Mouse (Mus musculus) gastrocnemius, postnatal 14 days (tissue): ENCODE measurements around the gene Foxp1. TPM values are rescaled to one million over a fixed set of nuclear protein-coding genes. Genes with fewer than 3 reads are reported as not detected.

Experiments
- DNase-seq: peaks from one replicate; pipeline ENCODE4 v3.0.0; 2021; ENCODE audit warnings: mixed read lengths
- intact Hi-C: fragments of 180-260 bp; cut with DNase I; formaldehyde crosslinking; loops from one replicate; pipeline ENCODE4 v1.15.1; 2025; ENCODE audit warnings: low total_unique reads
- total RNA-seq, 2 experiments: library from RNA; stranded (reverse); gene quantifications; 2 replicates each; pipeline ENCODE4 v1.2.3; 2021

The Foxp1 gene
- total RNA-seq, 2 experiments from 2014 or later: 18.0 to 20.7 TPM

GRCm38 (mm10) chr6:99063982-99064484, 458.5 kb downstream of the Foxp1 start:
- no peak for DNase-seq
- intact Hi-C loops: no loop called here

- intact Hi-C loops: no loop called here
- DNase-seq: no peak
Measured at GRCm38 (mm10) chr6:99062931-99063330, 459.6 kb downstream of the Foxp1 start.

- intact Hi-C loops: no loop called here
- no peak for DNase-seq
Measured at GRCm38 (mm10) chr6:99058688-99059087, 463.8 kb downstream of the Foxp1 start.

GRCm38 (mm10) chr6:99057113-99057553, 465.4 kb downstream of the Foxp1 start:
- intact Hi-C loops: no loop called here
- no peak for DNase-seq

GRCm38 (mm10) chr6:99056379-99056778, 466.1 kb downstream of the Foxp1 start:
- intact Hi-C loops: no loop called here
- DNase-seq: no peak

DNA sequence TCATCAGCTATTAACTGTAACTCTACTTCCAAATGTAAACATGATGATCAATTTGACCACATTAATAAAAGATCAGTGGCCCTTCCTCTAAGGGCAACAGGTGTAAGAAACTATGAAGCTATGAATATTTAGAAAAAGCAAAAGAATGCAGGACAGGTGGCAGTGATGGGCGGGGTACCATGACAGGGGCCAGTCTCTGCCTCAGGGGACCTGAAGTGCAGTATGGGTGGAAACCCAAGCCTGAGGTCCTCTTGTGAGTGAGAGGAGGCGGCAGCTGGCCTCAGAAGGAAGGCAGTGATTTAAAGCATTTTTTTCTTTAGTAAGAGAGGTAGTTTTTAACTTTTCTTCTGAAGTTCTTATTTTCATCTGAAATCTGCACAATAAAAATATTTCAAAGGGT, 468.5 kb downstream of the Foxp1 start:
- intact Hi-C loops: no loop called here
- DNase-seq: no peak

DNA sequence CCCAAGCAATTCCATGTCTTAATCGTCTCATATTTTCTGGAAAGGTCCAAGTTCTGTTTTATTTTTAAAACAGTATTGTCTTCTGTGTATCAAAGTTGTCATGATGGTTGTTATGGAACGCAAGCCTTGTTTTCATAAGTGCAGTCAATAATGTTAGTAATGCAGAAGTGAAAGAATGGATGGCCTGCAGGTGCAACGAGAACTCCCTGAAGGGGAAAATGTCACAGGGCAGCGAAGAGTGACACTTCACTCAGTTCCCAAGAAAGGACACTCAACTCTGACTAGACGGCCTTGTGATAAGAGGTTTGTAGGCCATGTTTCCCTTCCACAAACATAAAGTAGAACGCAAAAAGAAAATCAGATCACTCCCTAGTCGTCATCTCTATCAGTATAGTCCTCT, 469.4 kb downstream of the Foxp1 start:
- DNase-seq: no peak
- intact Hi-C loops: no loop called here

DNA sequence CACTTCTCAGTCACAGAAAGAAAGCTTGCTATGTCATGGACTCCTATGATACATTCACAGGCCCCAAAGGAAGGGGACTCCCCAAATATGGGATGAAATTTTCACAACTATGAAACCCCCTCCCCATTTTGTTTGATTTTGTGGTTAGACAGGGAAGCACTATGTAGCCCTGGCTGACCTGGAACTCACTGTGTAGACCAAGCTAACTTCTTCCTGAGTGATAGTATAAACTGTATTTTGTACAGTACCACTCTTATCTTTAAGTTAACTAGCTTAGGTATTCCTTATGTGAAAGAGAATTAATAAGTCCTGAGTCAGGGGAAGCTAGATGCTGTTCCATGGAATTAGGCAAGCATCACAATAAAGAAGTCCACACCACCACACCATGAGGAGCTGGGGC, 470.8 kb downstream of the Foxp1 start:
- intact Hi-C loops: no loop called here
- no peak for DNase-seq

GRCm38 (mm10) chr6:99050288-99051006, 472.1 kb downstream of the Foxp1 start:
- intact Hi-C loops: no loop called here

DNA sequence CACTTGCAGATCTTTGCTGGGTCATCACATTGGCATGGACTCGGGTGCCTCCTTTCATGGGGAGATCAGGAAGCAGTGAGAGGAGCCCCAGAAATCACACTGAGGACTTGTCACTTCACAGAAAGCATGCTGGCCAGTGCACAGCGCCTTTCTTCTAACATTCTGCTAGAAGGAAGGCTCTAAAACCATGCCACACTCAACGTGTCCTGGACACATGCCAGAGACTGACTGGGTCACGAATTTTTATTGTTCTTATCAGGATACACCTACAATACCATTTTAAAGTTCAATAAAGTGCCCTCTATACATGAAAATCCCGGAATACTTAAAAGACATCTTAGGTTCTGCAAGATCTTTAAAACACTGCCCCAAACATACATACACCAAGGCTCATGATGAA, 475.2 kb downstream of the Foxp1 start:
- no peak for DNase-seq
- intact Hi-C loops: no loop called here

More at GRCm38 (mm10) chr6:99050288-99051006, 472.1 kb downstream of the Foxp1 start:
- no peak for DNase-seq

DNA sequence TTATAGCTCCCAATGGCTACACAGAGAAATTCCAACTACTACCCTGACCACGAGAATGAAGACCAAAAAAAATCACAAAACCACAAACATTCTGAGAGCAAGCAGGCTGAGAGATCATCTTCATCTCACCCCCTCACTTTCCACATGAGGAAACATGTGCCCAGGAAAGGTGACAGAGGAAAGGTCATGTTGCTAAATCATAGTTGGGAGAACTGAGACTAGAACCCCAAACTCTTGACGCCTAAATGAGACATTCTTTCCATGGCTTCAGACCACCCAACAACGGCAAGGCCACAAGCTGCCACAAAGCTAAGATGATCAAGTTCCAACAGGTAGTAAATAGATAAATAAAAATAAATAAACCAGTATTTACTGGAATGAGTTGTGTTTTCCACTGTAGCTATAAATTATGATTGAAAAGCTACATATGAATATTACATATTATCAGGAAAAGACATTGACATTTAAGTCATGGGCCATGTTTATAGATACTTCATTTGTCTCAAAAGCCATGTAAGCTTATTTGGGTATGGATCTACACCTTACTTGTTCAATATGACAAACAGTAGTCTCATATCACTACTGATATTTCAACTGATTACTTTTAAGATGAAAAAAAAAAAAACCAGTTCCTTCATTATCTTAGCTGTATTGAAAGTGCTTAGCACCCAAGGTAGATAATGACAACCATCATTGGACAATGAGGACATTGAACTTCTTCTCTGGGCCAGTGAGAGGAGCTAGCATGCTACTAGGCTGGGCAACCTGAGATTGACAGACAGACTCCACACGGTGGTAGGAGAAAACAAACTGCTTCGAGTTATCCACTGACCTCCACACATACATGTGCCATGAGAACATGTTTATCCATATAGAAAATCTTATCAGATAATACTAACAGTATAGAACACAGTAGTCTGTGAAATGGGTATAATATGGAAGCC, 476.4 kb downstream of the Foxp1 start:
- intact Hi-C loops: no loop called here
- DNase-seq: no peak

DNA sequence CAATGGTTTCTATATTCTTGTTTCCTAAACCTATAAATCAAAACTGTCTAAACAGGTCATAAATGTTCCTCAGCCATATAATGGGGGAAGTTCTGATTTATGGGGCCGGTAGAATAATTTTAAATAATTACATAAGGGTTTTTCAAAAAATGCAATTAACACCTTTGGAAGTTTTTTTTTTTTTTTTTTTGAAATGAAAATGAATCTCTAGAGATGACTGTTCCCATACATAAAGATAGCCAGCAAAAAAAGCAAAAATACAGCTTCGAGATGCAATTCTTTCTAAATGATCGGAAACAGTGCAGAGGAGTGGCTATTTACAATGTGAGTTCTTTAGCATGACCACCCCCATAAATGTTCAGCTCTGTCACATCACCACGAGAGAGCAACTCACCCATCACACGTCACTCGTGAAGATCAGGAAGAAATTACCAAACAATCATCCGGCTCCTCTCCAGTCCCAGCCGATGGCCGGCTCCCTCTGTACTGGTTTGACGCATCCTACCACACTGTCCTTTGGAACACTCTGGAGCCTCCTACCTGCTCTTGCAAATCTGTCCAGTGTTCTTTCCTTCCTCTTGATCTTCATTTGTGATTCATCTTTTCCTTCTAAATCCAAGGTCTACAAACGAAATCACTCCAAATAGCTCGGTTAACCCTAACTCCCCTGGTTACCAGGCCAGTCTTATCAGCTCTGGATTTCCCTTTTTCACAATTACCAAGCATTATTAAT, 478.4 kb downstream of the Foxp1 start:
- intact Hi-C loops: no loop called here
- DNase-seq: no peak

- DNase-seq: no peak
- intact Hi-C loops: no loop called here
Measured at GRCm38 (mm10) chr6:99043226-99043625, 479.3 kb downstream of the Foxp1 start.

DNA sequence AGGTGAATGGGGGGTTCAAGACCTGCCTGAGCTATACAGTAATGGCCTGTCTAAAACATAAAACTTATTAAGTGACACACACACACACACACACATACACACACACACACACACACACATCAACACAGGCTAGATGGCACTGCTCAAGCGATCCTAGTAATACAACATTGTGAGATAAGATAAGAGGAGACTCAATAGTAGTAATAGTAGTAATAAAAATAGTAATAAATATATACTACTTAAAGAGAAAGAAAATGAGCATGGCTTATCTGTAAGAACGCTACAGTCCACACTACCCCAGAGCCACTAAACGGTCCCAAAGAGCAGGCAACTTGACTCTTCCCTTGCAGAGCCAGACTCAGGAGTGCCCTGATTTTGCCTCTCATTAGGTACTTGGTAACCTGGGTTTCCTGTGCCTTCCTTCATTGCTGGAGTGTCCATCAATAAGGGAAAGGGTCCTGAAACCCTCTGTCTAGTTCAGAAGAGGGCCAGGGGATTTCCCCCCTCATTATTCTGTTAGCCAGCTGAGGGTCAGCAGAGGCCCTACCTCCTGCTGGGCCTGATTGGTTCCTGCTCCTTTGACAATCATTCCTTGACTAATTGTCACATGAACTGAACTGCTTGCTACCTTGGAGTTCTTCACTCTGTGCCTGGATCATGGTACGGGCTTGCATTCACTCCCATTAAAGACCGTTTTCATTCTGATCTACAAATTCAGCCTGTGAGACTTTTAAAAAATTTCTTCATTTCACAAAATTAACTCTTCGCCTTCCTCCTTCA, 480.2 kb downstream of the Foxp1 start:
- no peak for DNase-seq
- intact Hi-C loops: no loop called here

- no peak for DNase-seq
- intact Hi-C loops: no loop called here
Measured at GRCm38 (mm10) chr6:99038977-99039376, 483.5 kb downstream of the Foxp1 start.

GRCm38 (mm10) chr6:99035459-99036375, 486.8 kb downstream of the Foxp1 start:
- DNase-seq: no peak
- intact Hi-C loops: no loop called here

DNA sequence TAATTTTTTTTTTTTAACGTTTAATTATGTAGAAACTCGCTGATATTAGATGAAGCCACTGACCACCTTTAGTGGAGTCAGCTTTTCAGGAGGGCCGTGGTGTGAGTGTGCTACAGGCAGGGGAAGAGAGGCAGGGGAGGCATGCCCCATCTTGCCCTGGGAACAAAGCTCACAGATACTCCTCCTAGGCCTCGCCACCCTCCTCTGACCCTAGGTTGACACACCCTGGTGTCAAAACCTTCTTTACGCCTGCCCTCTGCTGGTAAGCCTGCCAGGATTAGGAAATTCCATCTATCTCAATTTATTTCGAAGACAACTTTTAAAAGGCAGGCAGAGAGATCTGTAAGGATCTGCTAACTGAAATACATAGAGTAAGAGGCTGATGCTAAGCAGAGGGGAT, 489.5 kb downstream of the Foxp1 start:
- DNase-seq: no peak
- intact Hi-C loops: loop anchor here (5.0 kb wide), 1 partner anchor 56 kb away; no protein-coding TSS in a partner anchor

GRCm38 (mm10) chr6:99031321-99031903, 491.1 kb downstream of the Foxp1 start:
- intact Hi-C loops: loop anchor here (5.0 kb wide), 1 partner anchor 54 kb away; no protein-coding TSS in a partner anchor
- no peak for DNase-seq
